Mouse (Mus musculus): ENCODE measurements at regions not wholly inside any gene's neighbourhood (a gene's known extent, or its start where the extent isn't known, plus 50 kb on each side); places are given as distances from the start of the nearest gene placed in this dataset.

GRCm38 (mm10) chr5:102123285-102123684, 53.6 kb upstream of the Wdfy3 start:
- DNase-seq = no peak

DNA sequence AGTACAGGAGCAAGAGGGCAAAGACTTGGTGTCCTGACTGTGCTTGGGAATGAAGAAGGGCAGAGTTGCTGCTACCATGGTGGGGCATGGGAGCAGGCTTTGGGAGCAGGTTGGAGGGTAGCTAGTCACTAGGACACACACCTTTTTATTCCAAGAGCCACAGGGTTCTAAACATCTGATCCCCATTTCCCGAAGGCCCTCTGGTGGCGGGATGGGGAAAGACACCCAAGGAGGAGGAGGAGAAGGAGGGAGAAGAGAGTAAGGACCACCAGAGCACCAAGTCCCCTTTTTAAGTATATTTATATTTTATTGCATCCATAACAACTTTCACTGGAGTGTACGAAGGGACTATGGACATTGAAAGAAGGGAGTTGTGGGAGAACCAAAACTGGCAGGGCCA, 57.0 kb upstream of the Wdfy3 start:
- DNase-seq = no peak

GRCm38 (mm10) chr5:102147991-102148390, 78.3 kb upstream of the Wdfy3 start:
- DNase-seq = no peak

- DNase-seq = peak; percentile 50
Observed at GRCm38 (mm10) chr5:102149481-102150129, 79.9 kb upstream of the Wdfy3 start.

DNA sequence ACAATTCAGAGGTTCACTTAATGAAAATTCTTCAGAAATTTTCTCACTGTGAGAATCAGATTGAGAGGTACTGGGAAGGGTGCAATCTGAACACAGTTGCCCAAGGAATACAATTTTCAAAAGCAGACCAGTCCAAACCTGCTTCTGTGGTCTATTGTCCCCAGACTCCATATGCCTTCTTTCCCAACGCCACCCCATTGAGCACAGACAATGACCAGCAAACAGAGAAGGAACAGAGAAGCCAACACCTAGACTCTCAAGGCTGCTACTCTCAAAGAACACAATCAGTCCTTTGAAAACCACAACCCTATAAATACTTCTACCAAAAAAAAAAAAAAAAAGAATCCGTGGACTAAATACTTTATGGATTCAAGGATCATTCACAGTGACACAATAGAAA, 89.9 kb upstream of the Wdfy3 start:
- no peak for DNase-seq

- DNase-seq = no peak
Observed at GRCm38 (mm10) chr5:102167981-102168380, 98.3 kb upstream of the Wdfy3 start.

GRCm38 (mm10) chr5:102171808-102172207, 102.1 kb upstream of the Wdfy3 start:
- DNase-seq = no peak

DNA sequence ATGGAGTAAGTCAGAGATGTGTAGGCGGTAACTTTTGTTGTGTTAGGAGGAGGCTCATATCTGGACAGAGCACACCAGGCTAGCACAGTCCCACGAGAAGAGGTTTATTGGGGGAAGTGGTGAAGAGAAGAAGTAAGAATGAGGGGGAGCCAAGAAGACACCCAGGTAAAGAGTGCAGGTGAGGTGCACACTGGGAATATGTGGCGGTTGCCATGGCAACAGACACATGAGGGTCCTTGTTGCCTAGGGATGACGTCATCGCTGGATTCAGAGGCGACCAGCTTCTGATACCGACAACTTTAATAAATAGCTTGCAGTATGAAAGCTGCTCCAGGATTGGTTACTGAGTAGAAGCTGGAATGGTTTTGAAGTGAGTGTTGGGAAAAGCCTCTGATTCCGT, 110.5 kb upstream of the Wdfy3 start:
- no peak for DNase-seq

DNA sequence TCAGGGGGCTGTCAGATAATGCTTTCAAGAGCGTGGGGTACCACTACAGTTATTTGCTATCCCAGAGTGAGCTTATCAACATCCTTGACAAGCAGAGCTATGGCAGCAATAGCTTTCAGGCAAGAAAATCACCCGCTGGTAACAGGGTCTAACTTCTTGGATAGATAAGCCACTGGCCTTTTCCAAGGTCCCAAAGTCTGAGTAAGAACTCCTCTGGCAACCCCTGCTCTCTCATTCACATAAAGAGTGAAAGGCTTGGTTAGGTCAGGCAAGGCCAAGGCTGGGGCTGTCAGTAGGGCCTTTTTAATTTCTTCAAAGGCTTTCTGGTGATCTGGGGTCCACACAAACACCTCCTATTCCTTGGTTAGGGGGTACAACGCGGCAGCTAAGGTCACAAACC, 119.2 kb upstream of the Wdfy3 start:
- DNase-seq = peak; percentile 34

DNA sequence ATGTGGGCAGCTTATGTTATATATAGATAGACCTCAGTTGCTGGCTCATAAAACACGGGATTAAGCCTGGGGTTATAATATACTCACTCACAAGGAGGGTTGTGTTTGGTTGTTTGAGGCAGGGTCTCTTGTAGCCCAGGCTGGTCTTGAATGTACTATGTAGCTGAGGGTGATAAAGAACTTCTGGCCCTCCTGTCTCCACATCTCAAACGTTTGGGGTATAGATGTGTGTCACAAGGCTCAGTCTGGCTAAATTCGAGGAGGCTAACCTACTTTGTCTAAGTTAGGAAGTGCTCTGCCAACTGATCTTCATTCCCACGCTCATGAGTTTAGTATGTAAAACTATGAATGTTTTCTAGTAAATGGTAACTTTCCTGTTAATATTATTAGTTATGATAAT, 136.7 kb upstream of the Wdfy3 start:
- no peak for DNase-seq

DNA sequence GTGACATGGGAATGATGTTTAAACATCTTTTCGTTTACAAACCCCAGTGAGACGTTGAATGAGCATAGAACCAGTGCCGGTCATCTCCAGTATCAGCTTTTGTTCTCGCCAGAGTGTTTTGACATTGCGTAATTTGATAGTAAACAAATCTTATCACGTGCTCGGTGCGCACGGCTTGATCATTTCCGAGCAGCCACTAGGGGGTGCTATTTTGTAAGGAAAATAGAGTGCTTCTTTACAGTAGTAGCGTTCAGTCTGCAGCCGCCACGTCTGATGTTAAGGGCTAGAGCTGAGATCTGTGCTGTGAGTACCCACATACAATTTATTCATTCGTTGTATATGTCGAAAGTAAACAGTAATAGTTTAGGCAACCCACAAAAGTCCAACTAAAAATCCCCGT, 137.2 kb upstream of the Wdfy3 start:
- peak; percentile 55 for DNase-seq

DNA sequence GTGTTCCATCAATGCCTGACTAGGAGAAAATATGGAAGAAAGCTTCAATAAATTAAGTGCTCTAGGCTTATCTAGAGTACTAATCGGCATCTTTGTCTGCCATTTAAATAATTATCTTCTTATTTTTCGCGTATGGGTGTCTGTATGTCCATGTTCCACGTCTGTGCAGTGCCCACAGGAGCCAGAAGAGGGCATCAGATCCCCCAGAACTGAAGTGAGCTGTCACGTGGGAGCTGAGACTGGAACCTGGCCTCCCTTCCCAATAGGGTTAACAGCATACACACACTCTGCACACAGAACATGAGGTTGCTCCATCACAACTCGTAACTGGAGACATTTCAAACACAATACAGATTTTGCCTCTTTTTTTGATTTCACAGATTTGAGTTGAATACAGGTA, 143.4 kb upstream of the Wdfy3 start:
- DNase-seq = peak; percentile 45

DNA sequence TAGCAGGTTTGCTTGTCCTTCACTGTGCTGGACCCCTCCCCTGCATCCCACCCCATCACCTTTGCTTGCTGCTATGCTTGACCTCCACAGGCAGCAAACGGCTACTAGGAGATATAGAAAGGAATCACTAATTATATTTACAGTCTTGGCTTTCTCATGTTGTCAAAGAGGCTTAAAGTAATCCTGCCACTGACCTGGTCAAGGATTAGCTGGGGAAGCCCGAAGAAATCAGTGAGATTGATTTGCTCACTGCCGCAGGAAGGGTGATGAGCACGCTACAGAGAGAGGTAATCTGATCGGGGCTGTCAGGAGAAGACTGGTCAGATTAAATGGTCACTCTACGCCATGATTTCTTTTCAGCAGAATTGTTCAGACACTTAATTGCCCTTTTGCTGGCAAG, 157.4 kb upstream of the Wdfy3 start:
- no peak for DNase-seq

DNA sequence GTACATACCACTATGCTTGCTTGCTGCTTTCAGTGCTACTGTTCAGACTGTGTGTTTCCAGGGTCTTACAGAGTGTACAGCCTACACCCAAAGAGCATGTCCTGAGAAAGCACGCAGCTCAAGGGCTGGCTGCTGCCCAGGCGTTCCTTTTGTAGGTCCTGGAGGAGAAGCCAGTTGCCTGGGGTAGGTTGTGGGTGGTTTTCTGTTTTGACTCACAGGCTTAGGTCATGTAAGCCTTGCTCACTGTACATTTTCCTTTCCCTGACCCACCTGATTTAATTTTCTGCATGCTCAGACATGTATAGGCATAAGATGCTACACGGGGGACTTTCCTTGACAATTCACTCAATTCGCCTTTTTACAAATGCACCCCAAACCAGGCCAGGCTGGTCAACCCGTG, 172.9 kb upstream of the Wdfy3 start:
- DNase-seq = no peak

GRCm38 (mm10) chr5:102244706-102245105, 175.0 kb upstream of the Wdfy3 start:
- no peak for DNase-seq

GRCm38 (mm10) chr5:102248747-102249146, 179.0 kb upstream of the Wdfy3 start:
- no peak for DNase-seq

DNA sequence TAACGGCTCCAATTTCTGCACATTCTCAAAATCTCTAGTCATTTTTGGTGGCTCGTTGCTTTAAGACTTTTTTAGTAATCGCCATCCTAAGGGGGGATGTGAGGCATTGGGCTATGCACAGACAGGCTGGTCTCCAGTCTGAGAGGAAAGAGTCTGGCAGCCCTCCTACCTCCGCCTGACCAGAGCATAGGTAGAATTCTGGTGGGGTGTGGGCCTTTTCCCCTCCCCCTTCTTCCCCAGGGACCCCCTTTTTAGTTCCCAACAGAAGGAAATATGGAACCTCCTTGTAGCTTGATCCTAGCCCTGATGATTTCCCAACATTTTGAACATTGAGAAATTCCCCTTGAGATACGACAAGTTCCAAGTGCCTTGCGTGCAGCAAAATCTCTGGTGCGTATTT, 181.4 kb upstream of the Wdfy3 start:
- no peak for DNase-seq

GRCm38 (mm10) chr5:102253786-102254185, 184.1 kb upstream of the Wdfy3 start:
- DNase-seq = peak; percentile 57

GRCm38 (mm10) chr5:102257104-102257503, 187.4 kb upstream of the Wdfy3 start:
- no peak for DNase-seq

DNA sequence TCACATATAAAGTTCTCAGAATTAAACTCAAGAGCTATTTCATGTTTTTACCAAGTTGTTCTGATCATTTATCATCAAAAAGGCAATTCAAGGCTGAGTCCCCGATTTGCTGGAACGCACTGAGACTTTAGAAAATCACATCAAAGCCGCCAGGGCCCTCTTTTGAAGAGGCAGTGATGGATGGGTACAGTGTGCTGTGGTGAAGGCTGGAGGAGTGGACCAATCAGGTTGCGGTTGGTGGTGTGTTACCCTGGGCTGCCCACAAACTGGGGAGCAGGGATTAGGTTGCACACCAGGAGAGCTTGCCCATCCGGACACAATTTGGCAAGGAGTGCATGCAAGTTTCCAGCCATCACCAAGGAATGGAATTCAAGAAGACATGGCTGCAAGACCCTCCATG, 191.9 kb upstream of the Wdfy3 start:
- DNase-seq = peak; percentile 85

- DNase-seq = no peak
Observed at GRCm38 (mm10) chr5:102266451-102266850, 196.7 kb upstream of the Wdfy3 start.

GRCm38 (mm10) chr5:102267150-102267549, 197.4 kb upstream of the Wdfy3 start:
- no peak for DNase-seq

DNA sequence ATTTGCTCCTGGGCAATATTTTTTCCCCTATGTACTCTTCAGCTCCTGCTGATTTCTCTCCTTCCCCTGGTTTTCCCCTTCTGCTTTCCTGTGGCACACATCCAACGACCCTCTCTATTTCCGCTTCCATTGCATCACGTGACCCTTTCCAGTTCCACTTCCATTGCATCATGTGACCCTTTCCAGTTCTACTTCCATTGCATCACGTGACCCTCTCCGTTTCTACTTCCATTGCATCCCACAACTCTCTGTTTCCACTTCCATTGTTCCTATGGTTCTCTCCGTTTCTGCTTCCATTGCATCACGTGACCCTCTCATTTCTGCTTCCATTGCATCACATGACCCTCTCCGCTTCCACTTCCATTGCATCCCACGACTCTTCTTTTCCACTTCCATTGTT, 199.5 kb upstream of the Wdfy3 start:
- no peak for DNase-seq

DNA sequence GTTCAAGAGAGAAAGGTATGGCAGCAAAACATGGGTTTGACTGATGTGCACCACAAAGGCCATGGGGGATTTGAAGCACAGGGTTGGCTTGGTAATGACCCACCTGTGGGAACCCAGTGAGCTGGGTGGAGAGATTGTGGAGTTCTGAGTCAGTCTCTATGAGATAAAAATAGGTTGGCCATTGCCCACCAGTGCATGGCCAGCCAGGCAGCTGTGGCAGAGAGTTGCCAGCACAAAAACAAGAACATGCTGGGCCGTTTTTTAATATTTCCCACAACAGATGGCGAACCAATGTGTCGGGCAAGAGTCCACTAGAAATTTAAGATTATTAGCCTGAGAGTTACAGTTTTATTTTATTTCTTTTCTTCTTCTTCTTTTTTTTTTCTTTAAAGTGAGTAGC, 205.6 kb upstream of the Arhgap24 start:
- DNase-seq = no peak

DNA sequence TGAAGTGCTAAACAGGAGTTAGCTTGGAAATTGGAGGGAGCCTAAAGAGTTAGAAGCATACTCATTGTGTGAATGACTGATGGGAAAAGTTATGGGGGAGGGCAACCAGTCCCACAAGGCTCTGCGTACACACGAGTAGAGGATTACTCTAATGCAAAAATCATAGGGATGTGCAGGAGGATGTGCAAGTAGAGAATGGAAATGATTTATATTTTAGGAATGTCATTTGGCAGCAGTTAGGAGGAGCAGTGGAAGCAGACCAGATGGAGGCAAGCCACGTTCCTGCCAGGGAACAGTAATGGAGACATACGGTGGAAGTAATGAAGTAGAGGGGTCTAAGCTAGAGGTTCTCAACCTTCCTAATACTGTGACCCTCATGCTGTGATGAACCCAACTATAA, 194.1 kb upstream of the Arhgap24 start:
- no peak for DNase-seq

Measured in adrenal gland, adult 8-10 months (tissue).